Mouse (Mus musculus) cortical plate, adult 2 months (tissue): ENCODE data around the gene Olfr572.

ENCODE experiments used
- CTCF ChIP-seq: fragments of 200-500 bp; IDR thresholded peaks from 2 replicates; pipeline ENCODE4 v1.5.1; 2011; ENCODE audit warnings: mild to moderate bottlenecking, control low read depth, low read length; ENCODE audit not compliant: insufficient read depth; ENCODE audit errors: extremely low read depth
- POLR2A ChIP-seq: fragments of 200-500 bp; IDR thresholded peaks from 2 replicates; pipeline ENCODE4 v1.6.1; 2011; ENCODE audit warnings: mild to moderate bottlenecking, low read length, control low read depth; ENCODE audit not compliant: insufficient read depth; ENCODE audit errors: extremely low read depth

- TF ChIP-seq POLR2A (no peak), CTCF (no peak)
Observed at GRCm38 (mm10) chr7:102915261-102915660, 8.9 kb upstream of the Olfr572 start.
